Mouse (Mus musculus) CH12.LX (cell line): ENCODE results near the gene Gm37240. TPM values are rescaled to one million over a fixed set of nuclear protein-coding genes. Genes with fewer than 3 reads are reported as not detected.

ENCODE experiments used
- DNase-seq: peaks from one replicate; pipeline ENCODE4 v3.0.0-alpha.2; 2013; ENCODE audit errors: extremely low read depth
- H3K27ac ChIP-seq: 2 replicates; pipeline ENCODE4 v1.5.1; 2012; ENCODE audit warnings: low read depth, mild to moderate bottlenecking, control low read depth, moderate library complexity; ENCODE audit not compliant: insufficient read depth
- H3K27me3 ChIP-seq: replicated peaks from 2 replicates; pipeline ENCODE3; 2012; ENCODE audit warnings: inconsistent platforms
- H3K36me3 ChIP-seq, 2 experiments: replicated peaks in 1 of 2; 2 replicates each; pipeline versions ENCODE3 to v1.6.1; 2012; ENCODE audit warnings: inconsistent platforms in 1 of 2, low read length in 1 of 2, mild to moderate bottlenecking in 1 of 2, mixed read lengths in 1 of 2, moderate library complexity in 1 of 2; ENCODE audit not compliant: control insufficient read depth in 1 of 2, insufficient read depth in 1 of 2
- H3K4me1 ChIP-seq, 2 experiments: 2 replicates each; pipeline ENCODE4 v1.6.1; 2012; ENCODE audit warnings: inconsistent platforms in 1 of 2, moderate library complexity in 1 of 2; ENCODE audit not compliant: insufficient read depth in 2 of 2, control insufficient read depth in 1 of 2
- H3K4me2 ChIP-seq: 2 replicates; pipeline ENCODE4 v1.6.1; 2012; ENCODE audit warnings: low read depth, mild to moderate bottlenecking, control low read depth; ENCODE audit not compliant: poor library complexity, insufficient read depth, severe bottlenecking
- H3K4me3 ChIP-seq, 3 experiments: fragments of 150-350 bp in 1 of 3; sonication (generic) in 1 of 3; replicated peaks in 1 of 3; 2 replicates each; pipeline versions ENCODE3 to v1.5.1; 2011 to 2012; ENCODE audit warnings: low read depth in 2 of 3, low read length in 2 of 3, mild to moderate bottlenecking in 2 of 3, moderate library complexity in 2 of 3, control low read depth in 1 of 3, improper control_type of control experiment in 1 of 3, inconsistent platforms in 1 of 3, mixed read lengths in 1 of 3; ENCODE audit not compliant: poor library complexity in 1 of 3
- H3K79me2 ChIP-seq: replicated peaks from 2 replicates; pipeline ENCODE4 v1.6.1; 2012; ENCODE audit warnings: mild to moderate bottlenecking, moderate library complexity; ENCODE audit not compliant: control insufficient read depth, poor library complexity, insufficient read depth, severe bottlenecking; ENCODE audit errors: extremely low read depth
- H3K9ac ChIP-seq: 2 replicates; pipeline ENCODE4 v1.6.1; 2012; ENCODE audit warnings: low read depth, mild to moderate bottlenecking, control low read depth, moderate library complexity; ENCODE audit not compliant: insufficient read depth
- H3K9me3 ChIP-seq: replicated peaks from 2 replicates; pipeline ENCODE3; 2012; ENCODE audit warnings: low read length, inconsistent platforms, mixed read lengths
- CHD1 ChIP-seq: IDR thresholded peaks from 2 replicates; pipeline ENCODE4 v1.6.1; 2012; ENCODE audit warnings: low read depth, low read length, improper control_type of control experiment, inconsistent platforms
- E2F4 ChIP-seq: IDR thresholded peaks from 2 replicates; pipeline ENCODE4 v1.6.1; 2011; ENCODE audit warnings: low read depth, low read length, improper control_type of control experiment; ENCODE audit not compliant: insufficient replicate concordance
- ELF1 ChIP-seq: IDR thresholded peaks from 2 replicates; pipeline ENCODE4 v1.6.1; 2014; ENCODE audit warnings: low read depth, mild to moderate bottlenecking, inconsistent platforms, low read length, improper control_type of control experiment
- ETS1 ChIP-seq: conservative IDR thresholded peaks from 2 replicates; pipeline ENCODE4 v1.6.1; 2012; ENCODE audit warnings: low read depth, mild to moderate bottlenecking, inconsistent platforms, low read length, improper control_type of control experiment, moderate library complexity
- HCFC1 ChIP-seq: IDR thresholded peaks from 2 replicates; pipeline ENCODE4 v1.6.1; 2012; ENCODE audit warnings: low read depth, mild to moderate bottlenecking, inconsistent platforms, low read length, improper control_type of control experiment
- IRF4 ChIP-seq: IDR thresholded peaks from 2 replicates; pipeline ENCODE4 v1.6.1; 2014; ENCODE audit warnings: low read depth, mild to moderate bottlenecking, inconsistent platforms, low read length, improper control_type of control experiment
- MAFK ChIP-seq: IDR thresholded peaks from 2 replicates; pipeline ENCODE4 v1.6.1; 2011; ENCODE audit warnings: low read length, improper control_type of control experiment; ENCODE audit not compliant: insufficient replicate concordance
- MEF2A ChIP-seq: IDR thresholded peaks from 2 replicates; pipeline ENCODE4 v1.6.1; 2014; ENCODE audit warnings: low read depth, mild to moderate bottlenecking, inconsistent platforms, low read length, improper control_type of control experiment, borderline replicate concordance
- POLR2AphosphoS2 ChIP-seq: IDR thresholded peaks from 2 replicates; pipeline ENCODE4 v1.6.1; 2011; ENCODE audit warnings: low read depth, low read length, improper control_type of control experiment
- TBP ChIP-seq: conservative IDR thresholded peaks from 2 replicates; pipeline ENCODE4 v1.6.1; 2011; ENCODE audit warnings: low read depth, low read length, improper control_type of control experiment
- TCF12 ChIP-seq: IDR thresholded peaks from 2 replicates; pipeline ENCODE4 v1.6.1; 2014; ENCODE audit warnings: low read depth, mild to moderate bottlenecking, inconsistent platforms, low read length, improper control_type of control experiment
- UBTF ChIP-seq: IDR thresholded peaks from 2 replicates; pipeline ENCODE4 v1.6.1; 2012; ENCODE audit warnings: low read depth, mild to moderate bottlenecking, inconsistent platforms, low read length, improper control_type of control experiment, moderate library complexity
- USF1 ChIP-seq: IDR thresholded peaks from 2 replicates; pipeline ENCODE4 v1.6.1; 2014; ENCODE audit warnings: low read depth, mild to moderate bottlenecking, inconsistent platforms, low read length, improper control_type of control experiment
- USF2 ChIP-seq: conservative IDR thresholded peaks from 2 replicates; pipeline ENCODE4 v1.6.1; 2011; ENCODE audit warnings: low read depth, low read length, improper control_type of control experiment
- ZKSCAN1 ChIP-seq: IDR thresholded peaks from 2 replicates; pipeline ENCODE4 v1.6.1; 2012; ENCODE audit warnings: low read depth, inconsistent platforms, low read length, improper control_type of control experiment, borderline replicate concordance
- ZNF384 ChIP-seq: IDR thresholded peaks from 2 replicates; pipeline ENCODE4 v1.6.1; 2012; ENCODE audit warnings: low read depth, low read length, improper control_type of control experiment, inconsistent platforms
- dilution Hi-C: fragments of 300-500 bp; cut with MboI; formaldehyde crosslinking; loops from 2 replicates; pipeline ENCODE4 v1.14.3; 2020; ENCODE audit warnings: low sequenced_read_pairs; ENCODE audit not compliant: extremely low pct_unique_long_range_greater_than_20kb, extremely low pct_ligation_motif_present
- in situ Hi-C: fragments of 300-500 bp; cut with MboI; formaldehyde crosslinking; loops from 3 replicates; pipeline ENCODE4 v1.14.3; 2019; ENCODE audit warnings: low sequenced_read_pairs, low pct_ligation_motif_present, low pct_unique_long_range_greater_than_20kb, mixed read lengths
- polyA plus RNA-seq: library from polyadenylated mRNA; unstranded; fragments of >175 nt; gene quantifications from 2 replicates; pipeline ENCODE4 v1.2.1, GENCODE M21; 2012; ENCODE audit warnings: low read depth; ENCODE audit not compliant: insufficient read length
- total RNA-seq, 2 experiments: library from RNA; depleted of rRNA; stranded (reverse); fragments of 300-350 nt in 1 of 2; fragments of >200 nt in 1 of 2; gene quantifications; 2 replicates each; pipeline ENCODE4 v1.2.3; 2012 to 2014

Gm37240 gene
- total and polyA plus RNA-seq, 3 experiments = 0.08 to 0.19 (median 0.14) TPM

DNA sequence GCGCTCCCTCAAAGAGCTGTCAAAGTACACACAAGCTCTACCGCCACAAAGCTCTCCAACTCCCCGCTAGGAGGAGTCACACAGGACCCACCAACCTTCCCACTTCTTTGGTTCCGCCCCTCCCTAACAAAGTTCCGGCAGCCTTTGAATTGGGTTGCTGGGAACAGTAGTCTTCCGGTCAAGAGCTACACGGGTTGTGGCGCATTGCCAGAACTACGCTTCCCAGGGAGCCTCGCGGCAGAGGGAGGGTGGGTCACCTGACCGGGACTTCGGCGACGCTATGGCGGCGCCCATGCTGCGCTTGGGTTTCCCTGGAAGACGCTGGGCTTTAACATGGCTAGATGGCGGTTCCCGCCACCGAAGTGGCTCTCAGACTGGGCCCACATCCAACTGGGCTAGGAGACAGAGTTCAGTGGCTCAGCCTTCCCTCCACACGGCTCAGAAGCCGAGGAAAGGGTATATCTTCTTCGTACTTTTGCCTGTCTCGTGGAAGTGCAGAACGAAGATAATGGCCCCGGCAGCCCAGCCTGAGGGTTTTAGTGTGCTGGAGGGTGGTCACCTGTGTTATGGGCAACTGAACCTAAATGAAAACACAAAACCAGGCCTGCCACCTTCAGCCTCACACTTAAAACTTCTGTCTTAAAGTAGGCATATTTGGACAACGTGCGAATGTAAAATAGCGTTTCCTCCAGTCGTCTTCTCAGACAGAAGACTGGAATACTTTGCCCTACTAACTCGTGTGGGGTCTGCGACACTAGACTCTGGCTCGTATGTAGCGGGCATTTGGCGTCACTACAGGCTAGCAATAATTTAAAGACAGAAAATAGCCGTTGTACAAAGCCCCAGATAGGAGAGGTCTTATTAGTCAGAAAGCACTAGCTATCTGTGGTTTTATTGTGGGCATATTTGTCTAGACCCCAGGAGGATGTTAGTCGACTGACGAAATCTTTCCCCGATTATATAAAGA lies 313.2 kb downstream of the Gm37240 start, which contains the start of gene Gatb (continued):
- peak; percentile 96 for TF ChIP-seq USF1
- peak; percentile 78 for TF ChIP-seq TBP
- TF ChIP-seq ZKSCAN1 = no peak
- peak; percentile 93 for TF ChIP-seq ELF1
- no peak for TF ChIP-seq ZNF384
- TF ChIP-seq MAFK = no peak
- TF ChIP-seq MEF2A = peak; percentile 49; the same call in 1 of the 2 replicates
- TF ChIP-seq ETS1 = no peak
- peak; percentile 73 for TF ChIP-seq IRF4
- TF ChIP-seq E2F4 = 0 out of 2 replicates have a peak, but pooled peaks have one; percentile 16
- TF ChIP-seq POLR2AphosphoS2 = peak; percentile 86

DNA sequence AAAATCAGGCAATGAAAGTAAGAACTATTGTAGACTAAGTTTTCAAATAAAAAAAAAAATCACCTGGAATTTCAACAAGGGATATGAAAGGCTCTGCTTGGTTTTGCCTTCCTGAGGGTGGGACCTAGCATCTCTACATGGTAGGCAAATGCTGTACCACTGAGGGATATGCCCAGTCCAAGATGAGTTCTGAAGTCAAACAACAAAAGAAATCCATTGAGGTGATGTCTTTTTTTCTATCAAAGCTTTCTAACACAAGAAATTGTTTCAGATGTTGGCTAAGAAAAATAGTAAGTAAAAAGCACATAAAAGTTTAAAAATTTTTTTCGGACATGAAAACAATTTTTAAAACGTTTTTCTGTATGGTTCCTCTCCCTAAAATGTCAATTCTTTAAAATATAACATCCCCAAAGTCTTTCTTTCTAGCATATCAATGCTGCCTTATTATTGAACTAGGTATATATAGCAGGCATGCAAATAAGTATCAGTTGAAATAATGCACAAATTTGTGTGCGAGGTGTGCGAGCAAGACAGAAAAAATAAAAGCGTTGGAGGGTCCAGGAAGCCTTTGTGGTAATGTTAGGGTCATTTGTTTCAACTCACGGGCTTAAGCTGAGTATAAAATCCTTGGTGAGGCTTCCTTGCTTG lies 314.0 kb downstream of the Gm37240 start:
- DNase-seq = peak; percentile 20
- no peaks in the 10 kb centered on the region for H3K27me3 ChIP-seq
- H3K79me2 ChIP-seq = no peaks in the 10 kb centered on the region
- TF ChIP-seq USF1 (no peak), TCF12 (no peak), POLR2AphosphoS2 (no peak), CHD1 (peak; percentile 95), USF2 (no peak), UBTF (no peak), ZNF384 (no peak), HCFC1 (no peak)
- H3K4me2 ChIP-seq = peak overlapping the region; percentile 66
- peaks cover 10 to 20% of the 10 kb centered on the region in 2 experiments for H3K36me3 ChIP-seq
- H3K27ac ChIP-seq = no peak overlapping the region
- H3K4me3 ChIP-seq = peak overlapping the region; percentile 47 to 85 (median 67)
- H3K9ac ChIP-seq = peak overlapping the region; percentile 83
- H3K9me3 ChIP-seq = no peaks in the 10 kb centered on the region
- dilution Hi-C loops = no loop called here
- H3K4me1 ChIP-seq = peaks cover 0 to 36% of the 10 kb centered on the region in 2 experiments; a peak in 2 of 4 replicates
- in situ Hi-C loops = loop anchor here (25.0 kb wide), 1 partner anchor 636 kb away; no protein-coding TSS in a partner anchor
